Mouse (Mus musculus): ENCODE results near the gene Zfp597.
"Not testable (repeated sequence)": the region's sequence is repeated elsewhere in the genome, so short reads cannot be mapped to it uniquely, and the experiment has no call there.

The Zfp597 gene

GRCm38 (mm10) chr16:3855776-3856175 lies 28.6 kb downstream of the Zfp597 start:
- DNase-seq (ENCODE audit: low read depth): no peak

- no peak for DNase-seq (ENCODE audit: low read depth)
Measured at GRCm38 (mm10) chr16:3854437-3855182, 29.8 kb downstream of the Zfp597 start.

DNA sequence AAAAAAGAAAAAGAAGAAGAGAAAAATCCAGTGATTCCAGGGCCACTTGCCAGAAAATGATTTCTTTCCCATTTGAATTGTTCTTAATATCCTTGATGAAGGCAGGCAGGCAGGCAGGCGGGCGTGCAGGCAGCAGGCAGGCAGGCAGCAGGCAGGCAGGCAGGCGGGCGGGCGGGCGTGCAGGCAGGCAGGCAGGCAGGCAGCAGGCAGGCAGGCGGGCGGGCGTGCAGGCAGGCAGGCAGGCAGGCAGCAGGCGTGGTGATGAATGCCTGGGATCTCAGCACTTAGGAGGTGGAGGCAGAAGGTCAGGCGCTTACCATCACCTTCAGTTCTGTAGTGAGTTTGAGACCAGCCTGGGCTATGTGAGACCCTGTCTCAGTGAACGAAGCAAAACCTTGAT lies 31.8 kb downstream of the Zfp597 start:
- no peak for DNase-seq (ENCODE audit: low read depth)

- not testable (repeated sequence) for DNase-seq (ENCODE audit: low read depth)
Measured at GRCm38 (mm10) chr16:3851301-3851700, 33.1 kb downstream of the Zfp597 start.

DNA sequence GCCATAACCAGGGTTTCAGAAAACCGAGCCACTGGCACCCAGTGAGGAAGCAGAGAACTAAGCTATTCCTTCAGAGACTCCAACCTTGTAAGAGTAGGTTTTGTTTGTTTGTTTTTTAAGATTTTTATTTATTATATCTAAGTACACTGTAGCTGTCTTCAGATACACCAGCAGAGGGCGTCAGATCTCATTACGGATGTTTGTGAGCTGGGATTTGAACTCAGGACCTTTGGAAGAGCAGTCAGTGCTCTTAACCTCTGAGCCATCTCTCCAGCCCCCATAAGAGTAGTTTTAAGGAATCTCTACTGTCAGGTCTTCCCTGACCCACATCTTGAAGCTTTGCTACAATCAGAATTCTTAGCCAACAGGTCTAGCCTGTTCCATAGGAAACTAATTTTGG lies 35.9 kb downstream of the Zfp597 start:
- peak; percentile 49 for DNase-seq (ENCODE audit: low read depth)

GRCm38 (mm10) chr16:3847871-3848270 lies 36.5 kb downstream of the Zfp597 start:
- peak; percentile 28 for DNase-seq (ENCODE audit: low read depth)

DNA sequence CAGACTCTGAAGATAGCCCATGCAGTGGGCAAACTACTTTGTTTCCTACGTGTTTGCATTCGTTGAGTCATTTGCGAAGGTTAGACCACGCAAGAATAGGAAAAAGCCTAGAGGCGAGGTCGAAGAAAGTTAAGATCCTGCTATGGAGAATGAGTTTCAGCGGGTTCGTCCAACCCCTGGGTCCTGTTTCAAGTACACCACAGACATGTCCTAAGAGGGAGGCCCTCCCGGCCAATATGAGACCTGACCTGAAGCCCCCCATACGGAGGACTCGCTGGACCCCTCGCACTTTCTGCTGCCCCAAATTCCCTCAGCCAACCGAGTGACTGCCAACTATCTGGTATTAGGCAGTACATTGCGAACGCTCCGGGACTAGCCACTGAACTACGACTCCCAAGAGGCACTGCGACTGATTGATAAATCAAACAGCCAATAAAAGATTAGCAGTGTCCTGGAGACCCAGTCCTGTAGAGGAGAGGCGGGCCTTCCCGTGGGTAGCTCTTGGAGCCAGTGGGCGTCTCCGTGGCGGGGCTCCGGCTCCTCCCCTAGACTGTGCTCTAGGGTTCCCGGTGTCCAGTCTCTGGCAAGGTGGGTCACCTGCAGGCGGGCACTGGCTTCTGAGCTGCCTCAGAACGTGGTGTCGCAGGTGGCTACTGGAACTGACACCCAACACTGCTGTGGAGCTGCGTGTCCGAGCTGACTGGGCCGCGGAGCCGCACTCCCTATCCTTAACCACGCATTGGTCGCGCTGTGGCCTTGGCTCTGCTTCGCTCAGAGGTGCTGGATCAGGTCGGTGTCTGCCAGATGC lies 37.4 kb downstream of the Zfp597 start, which contains the start of gene Zfp174:
Gene Zfp174, plus strand, starts transcription at position 558 of the 808 bp plus-strand sequence.
- peak; percentile 96 for DNase-seq (ENCODE audit: low read depth)

- DNase-seq (ENCODE audit: low read depth): no peak
Measured at GRCm38 (mm10) chr16:3843796-3844195, 40.6 kb downstream of the Zfp597 start.

DNA sequence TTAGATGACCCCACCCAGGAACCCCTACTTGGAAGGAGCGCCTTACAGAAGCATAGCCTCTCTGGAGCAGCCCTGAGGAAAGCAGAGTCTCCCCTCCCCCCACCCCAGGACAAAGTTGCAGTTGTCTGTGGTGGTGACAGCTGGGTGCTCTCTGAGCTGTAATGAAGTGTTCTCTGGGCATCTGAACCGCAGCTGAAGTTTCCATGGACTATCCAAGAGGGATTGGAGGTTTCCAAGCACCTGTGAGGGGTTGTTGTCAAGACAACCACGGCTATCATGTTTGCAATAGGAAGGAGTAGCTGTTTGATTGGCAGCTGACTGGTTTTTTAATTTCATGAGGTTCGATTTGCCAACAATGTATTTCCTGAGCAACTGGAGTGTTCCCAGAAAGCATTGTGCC lies 41.4 kb downstream of the Zfp597 start:
- no peak for DNase-seq (ENCODE audit: low read depth)

DNA sequence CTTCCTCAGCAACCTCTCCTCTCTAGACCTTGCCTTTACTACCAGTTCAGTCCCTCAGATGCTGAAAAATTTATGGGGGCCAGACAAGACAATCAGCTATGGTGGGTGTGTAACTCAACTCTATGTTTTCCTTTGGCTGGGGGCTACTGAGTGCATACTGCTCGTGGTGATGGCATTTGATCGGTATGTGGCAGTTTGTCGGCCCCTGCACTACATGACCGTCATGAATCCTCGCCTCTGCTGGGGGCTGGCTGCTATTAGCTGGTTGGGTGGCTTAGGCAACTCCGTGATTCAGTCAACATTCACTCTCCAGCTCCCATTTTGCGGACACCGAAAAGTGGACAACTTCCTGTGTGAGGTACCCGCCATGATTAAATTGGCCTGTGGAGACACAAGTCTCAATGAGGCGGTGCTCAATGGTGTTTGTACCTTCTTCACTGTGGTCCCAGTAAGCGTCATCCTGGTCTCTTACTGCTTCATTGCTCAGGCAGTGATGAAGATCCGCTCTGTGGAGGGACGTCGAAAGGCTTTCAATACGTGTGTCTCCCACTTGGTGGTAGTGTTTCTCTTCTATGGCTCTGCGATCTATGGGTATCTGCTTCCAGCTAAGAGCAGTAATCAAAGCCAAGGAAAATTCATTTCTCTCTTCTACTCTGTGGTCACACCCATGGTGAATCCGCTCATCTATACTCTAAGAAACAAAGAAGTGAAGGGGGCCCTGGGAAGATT lies 45.0 kb downstream of the Zfp597 start:
- DNase-seq (ENCODE audit: low read depth): peak; percentile 64

- no peak for DNase-seq (ENCODE audit: low read depth)
Measured at GRCm38 (mm10) chr16:3835461-3835860, 48.9 kb downstream of the Zfp597 start.

- DNase-seq (ENCODE audit: low read depth): peak; percentile 27
Measured at GRCm38 (mm10) chr16:3830588-3831109, 53.7 kb downstream of the Zfp597 start, which contains the start of gene Olfr15. Gene Olfr15 (plus strand): TSS chr16:3830878.

GRCm38 (mm10) chr16:3829727-3830126 lies 54.6 kb downstream of the Zfp597 start:
- DNase-seq (ENCODE audit: low read depth): no peak

- no peak for DNase-seq (ENCODE audit: low read depth)
Measured at GRCm38 (mm10) chr16:3828021-3828420, 56.3 kb downstream of the Zfp597 start.

DNA sequence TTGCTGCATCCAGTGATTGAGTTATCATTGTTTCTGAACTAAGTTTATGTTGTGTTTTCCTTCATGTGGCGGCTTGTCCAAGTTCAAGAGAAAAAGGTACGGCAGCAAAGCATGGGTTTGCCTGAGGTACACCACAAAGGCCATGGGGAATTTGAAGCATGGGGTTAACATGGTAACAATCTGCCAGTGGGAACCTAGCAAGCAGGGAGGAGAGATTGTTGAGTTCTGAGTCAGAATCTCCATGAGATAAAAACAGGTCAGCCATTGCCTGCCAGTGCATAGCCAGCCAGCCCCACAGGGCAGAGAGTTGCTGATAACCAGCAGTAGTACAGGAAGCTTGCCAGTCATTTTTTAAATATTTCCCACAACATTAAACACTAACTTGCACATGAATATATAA lies 64.2 kb downstream of the Zfp597 start:
- DNase-seq (ENCODE audit: low read depth): peak; percentile 28

DNA sequence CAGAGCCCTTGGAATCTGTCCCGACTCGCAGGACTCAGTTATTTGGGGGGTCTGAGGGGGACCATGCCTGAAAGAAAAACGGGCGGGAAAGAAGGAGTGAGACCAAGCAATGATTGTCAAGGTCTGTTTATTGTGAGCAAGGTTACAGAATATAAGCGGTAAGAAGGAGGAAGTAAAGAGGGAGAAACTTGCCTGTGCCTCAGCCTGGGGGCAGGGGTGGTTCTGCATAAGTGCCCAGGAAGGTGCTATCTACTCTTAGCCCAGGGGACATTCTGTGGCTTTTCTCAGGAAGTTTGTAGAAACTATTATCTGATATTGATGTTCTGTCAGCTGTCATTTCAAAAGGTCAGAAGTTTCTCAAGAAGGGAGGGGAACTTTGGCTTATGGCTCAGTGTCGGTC lies 69.7 kb downstream of the Zfp597 start:
- DNase-seq (ENCODE audit: low read depth): peak; percentile 32

Data from induced T-regulatory cell, adult 2 months (primary cell).